Mouse (Mus musculus) hindbrain, embryonic 11.5 days (tissue): ENCODE measurements around the gene Spata6. TPM values are rescaled to one million over a fixed set of nuclear protein-coding genes. Genes with fewer than 3 reads are reported as not detected.

Source experiments
- ATAC-seq: fragments of 200-750 bp; cut with Nextera tagmentation; 2 replicates; pipeline ENCODE4 v1.8.0; 2017; ENCODE audit warnings: mild to moderate bottlenecking, moderate TSS enrichment, moderate library complexity; ENCODE audit not compliant: low FRiP score
- DNase-seq: peaks from one replicate; pipeline ENCODE4 v3.0.0-alpha.2; 2015; ENCODE audit warnings: low spot score
- H3K27ac ChIP-seq: fragments of 300-500 bp; sonication (generic); 2 replicates; pipeline ENCODE4 v1.5.1; 2014; ENCODE audit warnings: mild to moderate bottlenecking, low read depth, low read length
- H3K27me3 ChIP-seq: fragments of 300-500 bp; sonication (generic); 2 replicates; pipeline ENCODE4 v1.6.1; 2014; ENCODE audit warnings: mild to moderate bottlenecking, low read length, moderate library complexity, mixed read lengths; ENCODE audit not compliant: control insufficient read depth, insufficient read depth
- H3K36me3 ChIP-seq: fragments of 300-500 bp; sonication (generic); 2 replicates; pipeline ENCODE4 v1.6.1; 2014; ENCODE audit warnings: mild to moderate bottlenecking, low read length, moderate library complexity, mixed read lengths; ENCODE audit not compliant: control insufficient read depth, insufficient read depth
- H3K4me1 ChIP-seq: fragments of 300-500 bp; sonication (generic); replicated peaks from 2 replicates; pipeline ENCODE4 v1.6.1; 2014; ENCODE audit warnings: low read length, mixed read lengths; ENCODE audit not compliant: control insufficient read depth, insufficient read depth
- H3K4me2 ChIP-seq: fragments of 300-500 bp; sonication (generic); replicated peaks from 2 replicates; pipeline ENCODE4 v1.6.1; 2014; ENCODE audit warnings: mild to moderate bottlenecking, low read depth, low read length
- H3K4me3 ChIP-seq: fragments of 300-500 bp; sonication (generic); 2 replicates; pipeline ENCODE4 v1.5.1; 2014; ENCODE audit warnings: low read depth, low read length
- H3K9ac ChIP-seq: fragments of 300-500 bp; sonication (generic); 2 replicates; pipeline ENCODE4 v1.6.1; 2014; ENCODE audit warnings: low read depth, low read length
- H3K9me3 ChIP-seq: fragments of 300-500 bp; sonication (generic); 2 replicates; pipeline ENCODE4 v1.6.1; 2016; ENCODE audit warnings: low read length; ENCODE audit not compliant: control insufficient read depth
- WGBS: fragments of 180-500 bp; shearing (Covaris S2); extraction: QIAGEN DNeasy Blood & Tissue Kit; methylation state at CpG from one replicate; pipeline ENCODE4 v1.1.7; 2014; 5-methylcytosine and 5-hydroxymethylcytosine counted together
- polyA plus RNA-seq: library from polyadenylated mRNA; unstranded; fragments of >200 nt; fragmentation: Nextera tagmentation; extraction: Ambion mirVana; gene quantifications from 2 replicates; pipeline ENCODE4 v1.2.1, GENCODE M21; 2014

The Spata6 gene
- polyA plus RNA-seq, 1 experiment from 2014 or later: 26.4 TPM

GRCm38 (mm10) chr4:111686951-111687350, 32.8 kb upstream of the Spata6 start:
- DNase-seq: peak; percentile 72
- Histone ChIP-seq H3K9me3 (no peaks in the 10 kb centered on the region), H3K4me1 (no peaks in the 10 kb centered on the region), H3K4me3 (no peak overlapping the region), H3K27ac (no peak overlapping the region), H3K9ac (no peak overlapping the region), H3K27me3 (no peaks in the 10 kb centered on the region), H3K36me3 (no peaks in the 10 kb centered on the region), H3K4me2 (no peak overlapping the region)
- ATAC-seq: peak; percentile 84
- WGBS: 7% methylated on average over 9 of the region's 9 CpGs

- H3K4me3 ChIP-seq: no peak overlapping the region
- peak; percentile 78 for ATAC-seq
- no peaks in the 10 kb centered on the region for H3K27me3 ChIP-seq
- H3K9ac ChIP-seq: no peak overlapping the region
- no peak overlapping the region for H3K27ac ChIP-seq
- peak overlapping the region; percentile 13; the same call in 1 of the 2 replicates for H3K4me2 ChIP-seq
- H3K4me1 ChIP-seq: no peaks in the 10 kb centered on the region
- WGBS: 11% methylated on average over 6 of the region's 6 CpGs
- H3K9me3 ChIP-seq: no peaks in the 10 kb centered on the region
- H3K36me3 ChIP-seq: no peaks in the 10 kb centered on the region
- DNase-seq: peak; percentile 91
Measured at GRCm38 (mm10) chr4:111687613-111688012, 32.2 kb upstream of the Spata6 start.

- no peak overlapping the region for H3K9ac ChIP-seq
- no peak overlapping the region for H3K4me3 ChIP-seq
- 76% methylated on average over 5 of the region's 5 CpGs for WGBS
- no peak for DNase-seq
- no peaks in the 10 kb centered on the region for H3K9me3 ChIP-seq
- H3K4me2 ChIP-seq: no peak overlapping the region
- ATAC-seq: no peak
- H3K4me1 ChIP-seq: no peaks in the 10 kb centered on the region
- H3K27me3 ChIP-seq: no peaks in the 10 kb centered on the region
- H3K27ac ChIP-seq: no peak overlapping the region
- H3K36me3 ChIP-seq: no peaks in the 10 kb centered on the region
Measured at GRCm38 (mm10) chr4:111691057-111691543, 28.7 kb upstream of the Spata6 start.

GRCm38 (mm10) chr4:111701381-111701780, 18.4 kb upstream of the Spata6 start:
- no peak overlapping the region for H3K4me2 ChIP-seq
- ATAC-seq: no peak
- H3K4me3 ChIP-seq: no peak overlapping the region
- H3K4me1 ChIP-seq: no peaks in the 10 kb centered on the region
- no peaks in the 10 kb centered on the region for H3K36me3 ChIP-seq
- no peak overlapping the region for H3K9ac ChIP-seq
- H3K27me3 ChIP-seq: no peaks in the 10 kb centered on the region
- H3K9me3 ChIP-seq: no peaks in the 10 kb centered on the region
- 83% methylated on average over 1 of the region's 1 CpGs for WGBS
- no peak for DNase-seq
- no peak overlapping the region for H3K27ac ChIP-seq

- Histone ChIP-seq H3K9ac (no peak overlapping the region), H3K27ac (no peak overlapping the region), H3K4me2 (no peak overlapping the region), H3K4me1 (no peaks in the 10 kb centered on the region), H3K9me3 (no peaks in the 10 kb centered on the region), H3K36me3 (no peaks in the 10 kb centered on the region), H3K27me3 (no peaks in the 10 kb centered on the region), H3K4me3 (no peak overlapping the region)
- DNase-seq (no peak), ATAC-seq (no peak)
- WGBS: 85% methylated on average over 2 of the region's 2 CpGs
Measured at GRCm38 (mm10) chr4:111704126-111704525, 15.7 kb upstream of the Spata6 start.

- ATAC-seq (no peak), DNase-seq (no peak)
- no peak overlapping the region for H3K9ac ChIP-seq
- H3K27ac ChIP-seq: no peak overlapping the region
- no peak overlapping the region for H3K4me2 ChIP-seq
- 71% methylated on average over 3 of the region's 3 CpGs for WGBS
- H3K36me3 ChIP-seq: no peaks in the 10 kb centered on the region
- no peaks in the 10 kb centered on the region for H3K27me3 ChIP-seq
- no peak overlapping the region for H3K4me3 ChIP-seq
- H3K9me3 ChIP-seq: no peaks in the 10 kb centered on the region
- H3K4me1 ChIP-seq: no peaks in the 10 kb centered on the region
Measured at GRCm38 (mm10) chr4:111704975-111705374, 14.8 kb upstream of the Spata6 start.

- Histone ChIP-seq H3K27me3 (no peaks in the 10 kb centered on the region), H3K9me3 (no peaks in the 10 kb centered on the region), H3K4me1 (no peaks in the 10 kb centered on the region), H3K27ac (no peak overlapping the region), H3K9ac (no peak overlapping the region), H3K4me2 (peak overlapping the region; percentile 45; the same call in 1 of the 2 replicates), H3K4me3 (peak overlapping the region; percentile 73), H3K36me3 (no peaks in the 10 kb centered on the region)
- DNase-seq (no peak), ATAC-seq (peak; percentile 0; the same call in 1 of the 2 replicates)
- 72% methylated on average over 4 of the region's 4 CpGs for WGBS
Measured at GRCm38 (mm10) chr4:111719296-111719695, 488 bp upstream of the Spata6 start.

GRCm38 (mm10) chr4:111720662-111721003, 849 bp downstream of the Spata6 start:
- no peaks in the 10 kb centered on the region for H3K4me1 ChIP-seq
- H3K9ac ChIP-seq: peak overlapping the region; percentile 45
- H3K36me3 ChIP-seq: no peaks in the 10 kb centered on the region
- H3K4me2 ChIP-seq: peak overlapping the region; percentile 45
- DNase-seq (no peak), ATAC-seq (peak; percentile 3; the same call in 1 of the 2 replicates)
- H3K9me3 ChIP-seq: no peaks in the 10 kb centered on the region
- WGBS: 16% methylated on average over 2 of the region's 2 CpGs
- peak overlapping the region; percentile 73 for H3K4me3 ChIP-seq
- H3K27me3 ChIP-seq: no peaks in the 10 kb centered on the region
- no peak overlapping the region for H3K27ac ChIP-seq

GRCm38 (mm10) chr4:111721121-111721840, 1.5 kb downstream of the Spata6 start:
- no peak for ATAC-seq

More at GRCm38 (mm10) chr4:111721121-111721840, 1.5 kb downstream of the Spata6 start:
- peak overlapping the region; percentile 73 for H3K4me3 ChIP-seq
- no peaks in the 10 kb centered on the region for H3K4me1 ChIP-seq
- no peaks in the 10 kb centered on the region for H3K27me3 ChIP-seq
- H3K4me2 ChIP-seq: peak overlapping the region; percentile 45
- DNase-seq: peak; percentile 13
- no peaks in the 10 kb centered on the region for H3K36me3 ChIP-seq
- no peak overlapping the region for H3K27ac ChIP-seq
- 33% methylated on average over 4 of the region's 4 CpGs for WGBS
- no peak overlapping the region for H3K9ac ChIP-seq
- no peaks in the 10 kb centered on the region for H3K9me3 ChIP-seq
